In the genomic region with DNA sequence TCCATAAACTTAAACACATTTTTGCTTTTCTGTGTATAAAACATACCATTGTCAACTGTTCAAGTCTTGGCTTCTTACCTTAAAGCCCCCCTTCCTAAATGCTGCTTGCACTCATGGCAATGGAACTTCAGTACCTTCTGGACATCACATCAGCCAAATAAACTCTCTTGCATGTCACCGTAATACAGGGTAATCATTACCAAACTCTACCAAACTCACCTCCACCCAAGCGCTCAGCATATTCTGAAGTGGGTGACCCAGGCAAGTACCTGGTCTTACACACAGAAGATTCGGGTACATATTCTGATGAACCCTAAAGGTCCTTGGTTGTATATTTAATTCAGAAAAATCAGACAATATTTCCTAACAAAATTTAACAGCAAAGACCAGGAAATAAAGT, we compare ENCODE assay signal across 17 mouse cellular contexts. TPM values are rescaled to one million over a fixed set of nuclear protein-coding genes. Genes with fewer than 3 reads are reported as not detected.
A peak's percentile ranks its signal among the peaks of the same experiment; 100 is the strongest.
DNase-seq lines count a peak whose midpoint lies in the region; ATAC-seq and TF ChIP-seq lines count a peak whose summit lies in the region.
"Had no signal": no experiment of that assay in that cellular context is flagged by ENCODE, and none has a peak within 500 bp of the region (broad histone marks: within the 10 kb centered on the region; RNA-seq: fewer than 3 reads in every experiment).

No protein-coding gene starts in this region.

- peaks cover 79% of the 10 kb centered on the region for H3K79me2 ChIP-seq in myocyte (ENCODE audit: control insufficient read depth, insufficient read depth)

- peaks cover 24% of the 10 kb centered on the region for H3K4me1 ChIP-seq in intestine, embryonic 15.5 days (replicated peaks)
- H3K4me1 ChIP-seq in liver, embryonic 11.5 days (replicated peaks; ENCODE audit: control insufficient read depth, insufficient read depth, low read length), result peaks cover 48% of the 10 kb centered on the region
- peaks cover 36% of the 10 kb centered on the region for H3K4me1 ChIP-seq in midbrain, embryonic 13.5 days (replicated peaks)

- H3K9me3 ChIP-seq in intestine, embryonic 15.5 days, result no peaks in the 10 kb centered on the region
- H3K9me3 ChIP-seq in liver, embryonic 11.5 days (ENCODE audit: control insufficient read depth, low read length), result no peaks in the 10 kb centered on the region
- no peaks in the 10 kb centered on the region for H3K9me3 ChIP-seq in midbrain, embryonic 13.5 days
- H3K9me3 ChIP-seq: embryonic facial prominence, embryonic 15.5 days; forebrain, embryonic 15.5 days had no signal

- peak; percentile 54 for DNase-seq in kidney, adult 9 months
- no peak for DNase-seq in kidney, postnatal 4 days
- DNase-seq in liver, embryonic 11.5 days (ENCODE audit: low spot score), result no peak
- DNase-seq in adrenal gland, postnatal 10 days, result no peak
- DNase-seq: cerebellum, postnatal 10 days; heart, postnatal 10 days; lung, postnatal 10 days; right cerebral cortex, postnatal 14 days; thymus, postnatal 4 days had no signal

- H3K4me2 ChIP-seq in intestine, embryonic 15.5 days (replicated peaks), result peak overlapping the region; percentile 86; the same call in 1 of the 2 replicates
- H3K4me2 ChIP-seq in liver, embryonic 11.5 days, result peak overlapping the region; percentile 67
- peak overlapping the region; percentile 93 for H3K4me2 ChIP-seq in myocyte (ENCODE audit: low read depth)
- H3K4me2 ChIP-seq in midbrain, embryonic 13.5 days (replicated peaks), result no peak overlapping the region
- H3K4me2 ChIP-seq: forebrain, embryonic 15.5 days; midbrain, embryonic 11.5 days had no signal

- no peak for TF ChIP-seq POLR2A in myocyte (IDR thresholded peaks at IDR 0.05; ENCODE audit: insufficient read length, low read depth)

- WGBS in intestine, embryonic 15.5 days, result 72% methylated on average over 3 of the region's 3 CpGs
- WGBS in liver, embryonic 11.5 days, result 82% methylated on average over 3 of the region's 3 CpGs
- 93% methylated on average over 3 of the region's 3 CpGs for WGBS in midbrain, embryonic 13.5 days

- H3K4me3 ChIP-seq in intestine, embryonic 15.5 days (replicated peaks), result no peak overlapping the region
- peak overlapping the region; percentile 73; the same call in 1 of the 2 replicates for H3K4me3 ChIP-seq in liver, embryonic 11.5 days (ENCODE audit: low read depth, low read length)
- no peak overlapping the region for H3K4me3 ChIP-seq in myocyte
- H3K4me3 ChIP-seq in midbrain, embryonic 13.5 days (replicated peaks), result no peak overlapping the region
- H3K4me3 ChIP-seq: embryonic facial prominence, embryonic 15.5 days; forebrain, embryonic 15.5 days; layer of hippocampus, adult 2 months had no signal

- H3K27me3 ChIP-seq in intestine, embryonic 15.5 days (replicated peaks), result no peaks in the 10 kb centered on the region
- H3K27me3 ChIP-seq in liver, embryonic 11.5 days (replicated peaks; ENCODE audit: control insufficient read depth, insufficient read depth, low read length), result no peaks in the 10 kb centered on the region
- no peaks in the 10 kb centered on the region for H3K27me3 ChIP-seq in myocyte (ENCODE audit: control insufficient read depth, insufficient read depth, insufficient read length)
- no peaks in the 10 kb centered on the region for H3K27me3 ChIP-seq in midbrain, embryonic 13.5 days
- H3K27me3 ChIP-seq: embryonic facial prominence, embryonic 15.5 days; forebrain, embryonic 15.5 days had no signal

- no peaks in the 10 kb centered on the region for H3K36me3 ChIP-seq in intestine, embryonic 15.5 days
- no peaks in the 10 kb centered on the region for H3K36me3 ChIP-seq in liver, embryonic 11.5 days (ENCODE audit: control insufficient read depth, insufficient read depth, low read length)
- H3K36me3 ChIP-seq in myocyte (ENCODE audit: control insufficient read depth, insufficient read depth), result peaks cover 14% of the 10 kb centered on the region
- no peaks in the 10 kb centered on the region for H3K36me3 ChIP-seq in midbrain, embryonic 13.5 days
- H3K36me3 ChIP-seq: embryonic facial prominence, embryonic 15.5 days; forebrain, embryonic 15.5 days had no signal

- no peak overlapping the region for H3ac ChIP-seq in myocyte (ENCODE audit: control insufficient read depth, insufficient read length)

- H3K9ac ChIP-seq in intestine, embryonic 15.5 days, result no peak overlapping the region
- H3K9ac ChIP-seq in liver, embryonic 11.5 days (ENCODE audit: low read depth, low read length), result no peak overlapping the region
- no peak overlapping the region for H3K9ac ChIP-seq in midbrain, embryonic 13.5 days (replicated peaks)
- H3K9ac ChIP-seq: embryonic facial prominence, embryonic 15.5 days; forebrain, embryonic 15.5 days had no signal

- ATAC-seq in intestine, embryonic 15.5 days, result no peak
- ATAC-seq in liver, embryonic 11.5 days (replicated peaks; ENCODE audit: low FRiP score), result no peak
- ATAC-seq in midbrain, embryonic 13.5 days, result no peak
- ATAC-seq: forebrain, embryonic 15.5 days; hindbrain, embryonic 16.5 days had no signal

- no peak overlapping the region for H3K27ac ChIP-seq in intestine, embryonic 15.5 days
- no peak overlapping the region for H3K27ac ChIP-seq in liver, embryonic 11.5 days (ENCODE audit: low read depth, low read length)
- H3K27ac ChIP-seq in midbrain, embryonic 13.5 days, result no peak overlapping the region
- H3K27ac ChIP-seq: embryonic facial prominence, embryonic 15.5 days; forebrain, embryonic 15.5 days; layer of hippocampus, adult 2 months had no signal

TF ChIP-seq in myocyte, 11 proteins besides CTCF, POLR2A, EP300 and RAD21:
- TF ChIP-seq SRF (IDR thresholded peaks at IDR 0.05; ENCODE audit: control insufficient read depth, insufficient read length, low read depth), result no peak
- TF ChIP-seq TCF12 (IDR thresholded peaks at IDR 0.05; ENCODE audit: insufficient read depth, poor library complexity, severe bottlenecking), result no peak
- no peak for TF ChIP-seq MYOD1 (IDR thresholded peaks at IDR 0.05; ENCODE audit: control insufficient read depth in 1 of 3, insufficient read length in 2 of 3, low read depth in 2 of 3)
- no peak for TF ChIP-seq TCF3 (IDR thresholded peaks at IDR 0.05; ENCODE audit: insufficient read length, low read depth)

RNA-seq across cellular contexts. Expression of gene Nfe2l2, which starts 3.9 kb away (rescaled TPM):
- polyA plus RNA-seq in intestine, embryonic 15.5 days (2015; fragmentation: Nextera tagmentation; extraction: Ambion mirVana), result 89.3 and 93.6 TPM in 2 replicates
- polyA plus RNA-seq in liver, embryonic 11.5 days (2014; fragmentation: Nextera tagmentation; extraction: Ambion mirVana), result 69.6 and 77.5 TPM in 2 replicates
- polyA plus RNA-seq in myocyte (2012; fragmentation: generic; extraction: Trizol), result 74.1 TPM
- 10.5 and 11.1 TPM in 2 replicates for polyA plus RNA-seq in midbrain, embryonic 13.5 days (2015; fragmentation: Nextera tagmentation; extraction: Ambion mirVana)
- total RNA-seq in adrenal gland, postnatal 10 days (2021), result 10 to 100 TPM; 79.2 to 94.0 TPM

RNA-seq across cellular contexts. Expression of gene Hnrnpa3, which starts 41.5 kb away (rescaled TPM):
- 280 and 299 TPM in 2 replicates for polyA plus RNA-seq in intestine, embryonic 15.5 days (2015; fragmentation: Nextera tagmentation; extraction: Ambion mirVana)
- polyA plus RNA-seq in liver, embryonic 11.5 days (2014; fragmentation: Nextera tagmentation; extraction: Ambion mirVana), result 222 and 234 TPM in 2 replicates
- 193 TPM for polyA plus RNA-seq in myocyte (2012; fragmentation: generic; extraction: Trizol)
- polyA plus RNA-seq in midbrain, embryonic 13.5 days (2015; fragmentation: Nextera tagmentation; extraction: Ambion mirVana), result 279 and 291 TPM in 2 replicates
- total RNA-seq in adrenal gland, postnatal 10 days (2021), result 100 to 1,000 TPM; 358 to 456 TPM
